Mouse (Mus musculus) adrenal gland, postnatal 36 days (tissue): ENCODE measurements around the gene Atxn7l3. TPM values are rescaled to one million over a fixed set of nuclear protein-coding genes. Genes with fewer than 3 reads are reported as not detected.

ENCODE experiments used
- DNase-seq, 2 experiments: peaks; one replicate each; pipeline ENCODE4 v3.0.0; 2021; ENCODE audit warnings: mixed read lengths in 1 of 2
- total RNA-seq, 2 experiments: library from RNA; stranded (reverse); gene quantifications; 2 replicates each; pipeline ENCODE4 v1.2.3; 2021

Gene Atxn7l3
- total RNA-seq, 2 experiments from 2014 or later = 51.6 to 54.2 TPM

GRCm38 (mm10) chr11:102263211-102263610 lies 33.2 kb downstream of the Atxn7l3 start:
- no peak for DNase-seq

- DNase-seq = no peak
Observed at GRCm38 (mm10) chr11:102258521-102258920, 37.9 kb downstream of the Atxn7l3 start.

GRCm38 (mm10) chr11:102258095-102258494 lies 38.3 kb downstream of the Atxn7l3 start:
- no peak for DNase-seq

GRCm38 (mm10) chr11:102257514-102257913 lies 38.9 kb downstream of the Atxn7l3 start:
- DNase-seq = no peak

- no peak for DNase-seq
Observed at GRCm38 (mm10) chr11:102249351-102250090, 46.9 kb downstream of the Atxn7l3 start.

GRCm38 (mm10) chr11:102248630-102249230 lies 47.7 kb downstream of the Atxn7l3 start, which contains the start of gene BC030867:
Gene BC030867 (plus strand): TSS chr11:102248882.
- peak; percentile 90 to 93 for DNase-seq

- no peak for DNase-seq
Observed at GRCm38 (mm10) chr11:102246871-102247270, 49.6 kb downstream of the Atxn7l3 start.

- DNase-seq = no peak
Observed at GRCm38 (mm10) chr11:102246273-102246635, 50.2 kb downstream of the Atxn7l3 start.

GRCm38 (mm10) chr11:102245581-102246272 lies 50.7 kb downstream of the Atxn7l3 start:
- no peak for DNase-seq

GRCm38 (mm10) chr11:102244926-102245449 lies 51.4 kb downstream of the Atxn7l3 start:
- DNase-seq = peak; percentile 87 to 88

GRCm38 (mm10) chr11:102241874-102242273 lies 54.6 kb downstream of the Atxn7l3 start:
- DNase-seq = no peak

- DNase-seq = no peak
Observed at GRCm38 (mm10) chr11:102241246-102241645, 55.2 kb downstream of the Atxn7l3 start.

GRCm38 (mm10) chr11:102240636-102241035 lies 55.8 kb downstream of the Atxn7l3 start:
- DNase-seq = no peak

Other genes starting within 250 kb of the Atxn7l3 start
- 10 to 100 TPM in 1 of 2 experiments, 1 to 10 TPM in 1; 8.9 to 10.8 TPM for gene Mpp2, start 208.1 kb downstream of the Atxn7l3 start, total RNA-seq
- gene Ppy, start 195.3 kb downstream of the Atxn7l3 start, total RNA-seq = not detected
- not detected for gene Pyy, start 188.8 kb downstream of the Atxn7l3 start, total RNA-seq
- gene Nags, start 151.1 kb downstream of the Atxn7l3 start, total RNA-seq = under 1 TPM; 0.13 to 0.43 TPM
- gene Tmem101, start 140.2 kb downstream of the Atxn7l3 start, total RNA-seq = 10 to 100 TPM; 15.2 to 17.7 TPM
- 10 to 100 TPM; 81.9 to 90.1 TPM for gene Lsm12, start 111.3 kb downstream of the Atxn7l3 start, total RNA-seq
- gene G6pc3, start 107.0 kb downstream of the Atxn7l3 start, total RNA-seq = 100 to 1,000 TPM; 126 to 133 TPM
- 10 to 100 TPM; 96.3 to 96.5 TPM for gene Hdac5, start 66.5 kb downstream of the Atxn7l3 start, total RNA-seq
- under 1 TPM; 0.66 to 0.76 TPM for gene BC030867, start 47.7 kb downstream of the Atxn7l3 start, total RNA-seq
- under 1 TPM; 0.10 to 0.30 TPM for gene Asb16, start 27.9 kb downstream of the Atxn7l3 start, total RNA-seq
- 10 to 100 TPM; 47.3 to 60.4 TPM for gene Tmub2, start 11.7 kb downstream of the Atxn7l3 start, total RNA-seq
- 100 to 1,000 TPM; 101 to 103 TPM for gene Ubtf, start 23.1 kb upstream of the Atxn7l3 start, total RNA-seq
- 1 to 10 TPM in 1 of 2 experiments, under 1 TPM in 1; 0.56 to 1.8 TPM for gene Slc4a1, start 69.6 kb upstream of the Atxn7l3 start, total RNA-seq
- 10 to 100 TPM; 29.1 to 29.6 TPM for gene Rundc3a, start 96.8 kb upstream of the Atxn7l3 start, total RNA-seq
- gene Slc25a39, start 111.3 kb upstream of the Atxn7l3 start, total RNA-seq = 100 to 1,000 TPM; 453 to 470 TPM
- 100 to 1,000 TPM; 181 to 214 TPM for gene Grn, start 133.7 kb upstream of the Atxn7l3 start, total RNA-seq
- 1 to 10 TPM; 5.8 to 6.1 TPM for gene Fam171a2, start 151.1 kb upstream of the Atxn7l3 start, total RNA-seq
- gene Itga2b, start 173.5 kb upstream of the Atxn7l3 start, total RNA-seq = 1 to 10 TPM; 3.0 to 4.6 TPM